In the genomic region with DNA sequence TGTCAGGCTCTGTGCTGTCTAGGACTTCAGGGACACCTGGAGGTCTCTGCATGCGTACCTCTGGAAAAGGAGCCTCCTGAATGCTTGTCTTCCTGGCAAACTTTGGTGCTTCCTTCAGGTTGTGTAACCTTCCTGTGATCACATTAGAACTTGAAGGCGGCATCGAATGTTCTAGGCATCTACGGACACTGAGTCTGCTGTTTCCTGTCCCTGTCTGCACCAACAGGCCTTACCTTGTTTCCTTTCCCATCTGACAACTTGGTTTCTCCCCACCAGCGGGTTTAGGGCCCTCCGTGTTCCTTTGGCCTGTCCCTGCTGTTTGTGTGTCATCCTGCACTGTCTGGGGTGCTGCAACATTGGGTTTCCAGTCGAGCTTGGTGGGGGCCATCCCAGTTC, we compare ENCODE assay signal across 10 mouse cellular contexts. TPM values are rescaled to one million over a fixed set of nuclear protein-coding genes. Genes with fewer than 3 reads are reported as not detected.
DNase-seq lines count a peak whose midpoint lies in the region; ATAC-seq and TF ChIP-seq lines count a peak whose summit lies in the region.
"Had no signal": no experiment of that assay in that cellular context is flagged by ENCODE, and none has a peak within 500 bp of the region (broad histone marks: within the 10 kb centered on the region; RNA-seq: fewer than 3 reads in every experiment).

No protein-coding gene starts in this region.

- no peak for TF ChIP-seq CTCF in lung, postnatal 0 days (IDR thresholded peaks at IDR 0.05)

- H3K9me3 ChIP-seq in heart, embryonic 11.5 days (replicated peaks; ENCODE audit: control insufficient read depth, low read length), result no peaks in the 10 kb centered on the region
- no peaks in the 10 kb centered on the region for H3K9me3 ChIP-seq in lung, postnatal 0 days (ENCODE audit: low read length)

- H3K4me1 ChIP-seq in heart, embryonic 11.5 days (ENCODE audit: control insufficient read depth, insufficient read depth, low read length), result peaks cover 53% of the 10 kb centered on the region
- H3K4me1 ChIP-seq in lung, postnatal 0 days (ENCODE audit: insufficient read depth, low read depth, low read length), result peaks cover 15% of the 10 kb centered on the region

- H3K27ac ChIP-seq in heart, embryonic 11.5 days (ENCODE audit: low read depth, low read length), result peak overlapping the region; percentile 94; the same call in 1 of the 2 replicates
- H3K27ac ChIP-seq in lung, postnatal 0 days (ENCODE audit: low read length), result peak overlapping the region; percentile 92; the same call in 1 of the 2 replicates

- WGBS in heart, embryonic 11.5 days (ENCODE audit: insufficient replicate concordance), result 80% methylated on average over 7 of the region's 7 CpGs
- 74% methylated on average over 7 of the region's 7 CpGs for WGBS in lung, postnatal 0 days

- H3K9ac ChIP-seq in heart, embryonic 11.5 days (ENCODE audit: low read depth, low read length), result no peak overlapping the region
- H3K9ac ChIP-seq in lung, postnatal 0 days (replicated peaks; ENCODE audit: low read depth), result no peak overlapping the region

- H3K36me3 ChIP-seq in heart, embryonic 11.5 days (ENCODE audit: control insufficient read depth, insufficient read depth, low read length), result no peaks in the 10 kb centered on the region
- no peaks in the 10 kb centered on the region for H3K36me3 ChIP-seq in lung, postnatal 0 days (ENCODE audit: insufficient read depth, low read length)

- no peak for TF ChIP-seq EP300 in lung, postnatal 0 days (IDR thresholded peaks at IDR 0.05)

- H3K27me3 ChIP-seq in heart, embryonic 11.5 days (ENCODE audit: control insufficient read depth, insufficient read depth, low read length), result no peaks in the 10 kb centered on the region
- no peaks in the 10 kb centered on the region for H3K27me3 ChIP-seq in lung, postnatal 0 days (replicated peaks; ENCODE audit: insufficient read depth, low read length)

- no peak overlapping the region for H3K4me2 ChIP-seq in heart, embryonic 11.5 days
- 0 out of 2 replicates have a peak overlapping the region, but pooled peaks have one; percentile 66 for H3K4me2 ChIP-seq in lung, postnatal 0 days (replicated peaks; ENCODE audit: low read depth, low read length)

- no peak overlapping the region for H3K4me3 ChIP-seq in heart, embryonic 11.5 days (ENCODE audit: low read depth, low read length)
- no peak overlapping the region for H3K4me3 ChIP-seq in lung, postnatal 0 days (ENCODE audit: low read depth, low read length)

- no peak for ATAC-seq in heart, embryonic 11.5 days (replicated peaks; ENCODE audit: insufficient number of reproducible peaks, low FRiP score, low TSS enrichment)
- ATAC-seq in lung, postnatal 0 days, result no peak

- no peak for DNase-seq in heart, adult 8-10 months (ENCODE audit: low spot score)
- no peak for DNase-seq in lung, postnatal 0 days (ENCODE audit: low spot score)
- DNase-seq in lung, postnatal 4 days, result no peak
- peak; percentile 62 for DNase-seq in induced T-regulatory cell, adult 2 months (ENCODE audit: low read depth)
- peak; percentile 61 for DNase-seq in naive thymus-derived CD4-positive, alpha-beta T cell, adult 2 months (ENCODE audit: low read depth)
- DNase-seq in spleen, adult 18-20 months, result no peak
- no peak for DNase-seq in B cell, adult 2 months
- DNase-seq: adrenal gland, postnatal 25 days; midbrain, embryonic 14.5 days had no signal

RNA-seq across cellular contexts. Expression of gene Ap5z1, which starts 21.7 kb away (rescaled TPM):
- 6.4 and 8.1 TPM in 2 replicates for polyA plus RNA-seq in heart, embryonic 11.5 days (2014; fragmentation: Nextera tagmentation; extraction: Ambion mirVana)
- 1 to 10 TPM; 4.5 to 8.3 (median 7.1) TPM for total RNA-seq in heart, adult 8-10 months (2022)
- polyA plus RNA-seq in lung, postnatal 0 days (2015; fragmentation: Nextera tagmentation; extraction: Ambion mirVana), result 6.2 and 7.2 TPM in 2 replicates

RNA-seq across cellular contexts. Expression of gene Foxk1, which starts 40.7 kb away (rescaled TPM):
- 3.0 and 3.8 TPM in 2 replicates for polyA plus RNA-seq in heart, embryonic 11.5 days (2014; fragmentation: Nextera tagmentation; extraction: Ambion mirVana)
- 10 to 100 TPM; 11.8 to 16.0 (median 14.2) TPM for total RNA-seq in heart, adult 8-10 months (2022)
- 4.3 and 5.1 TPM in 2 replicates for polyA plus RNA-seq in lung, postnatal 0 days (2015; fragmentation: Nextera tagmentation; extraction: Ambion mirVana)

Comparison
In these comparisons a context has a peak if more than half of its experiments do, and no peak if none do; other contexts are left out.
1. DNase-seq: peak in induced T-regulatory cell, adult 2 months (single experiment) and naive thymus-derived CD4-positive, alpha-beta T cell, adult 2 months (single experiment); none in heart, adult 8-10 months (single experiment), lung, postnatal 0 days (single experiment), lung, postnatal 4 days (0 of 2), spleen, adult 18-20 months (0 of 2) and B cell, adult 2 months (0 of 2).